Mouse (Mus musculus): ENCODE data around the gene Ptprh. TPM values are rescaled to one million over a fixed set of nuclear protein-coding genes. Genes with fewer than 3 reads are reported as not detected.

Gene Ptprh
- polyA plus RNA-seq, 1 experiment: 0.15 TPM

DNA sequence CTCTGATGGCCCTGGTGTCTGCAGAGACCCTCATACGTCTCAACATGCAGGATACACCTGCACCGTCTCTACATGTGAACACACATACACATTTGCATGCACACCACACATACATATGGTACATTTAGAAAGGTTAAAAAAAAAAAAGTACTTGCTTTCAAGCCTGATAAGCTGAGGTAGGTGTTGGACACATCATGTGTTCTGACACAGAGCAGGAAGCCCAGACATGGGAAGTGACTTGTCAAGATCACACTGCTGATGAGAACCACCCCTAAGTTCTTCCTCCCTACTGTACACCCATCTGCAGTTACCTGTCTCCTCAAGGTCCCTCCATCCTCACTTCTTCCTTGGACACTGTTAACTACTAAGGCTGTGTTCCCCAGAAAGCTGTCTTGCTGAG, 22.1 kb upstream of the Ptprh start:
- H3K27ac ChIP-seq (ENCODE audit: control insufficient read depth, insufficient read depth, low read length): no peak overlapping the region
- H3K36me3 ChIP-seq (ENCODE audit: control insufficient read depth, insufficient read depth, low read length): peaks cover 25% of the 10 kb centered on the region
- TF ChIP-seq CTCF (IDR thresholded peaks at IDR 0.05; ENCODE audit: borderline replicate concordance, control insufficient read depth, extremely low read depth, insufficient read depth, low read length, poor library complexity): no peak
- TF ChIP-seq POLR2A (IDR thresholded peaks at IDR 0.05; ENCODE audit: control insufficient read depth, extremely low read depth, insufficient read depth, low read length, poor library complexity): no peak
- WGBS: 92% methylated on average over 2 of the region's 2 CpGs
- H3K4me3 ChIP-seq (ENCODE audit: control insufficient read depth, insufficient read depth, low read length): no peak overlapping the region
- H3K4me1 ChIP-seq (replicated peaks; ENCODE audit: control insufficient read depth, insufficient read depth, low read length): no peaks in the 10 kb centered on the region
- no peak for DNase-seq
- H3K27me3 ChIP-seq (ENCODE audit: control insufficient read depth, insufficient read depth, low read length): no peaks in the 10 kb centered on the region

- no peak overlapping the region for H3K4me3 ChIP-seq (ENCODE audit: control insufficient read depth, insufficient read depth, low read length)
- H3K27ac ChIP-seq (ENCODE audit: control insufficient read depth, insufficient read depth, low read length): no peak overlapping the region
- no peaks in the 10 kb centered on the region for H3K4me1 ChIP-seq (replicated peaks; ENCODE audit: control insufficient read depth, insufficient read depth, low read length)
- no peaks in the 10 kb centered on the region for H3K27me3 ChIP-seq (ENCODE audit: control insufficient read depth, insufficient read depth, low read length)
- H3K36me3 ChIP-seq (ENCODE audit: control insufficient read depth, insufficient read depth, low read length): peaks cover 10% of the 10 kb centered on the region
- WGBS: 55% methylated on average over 1 of the region's 1 CpGs
- DNase-seq: peak; percentile 49
- TF ChIP-seq POLR2A (IDR thresholded peaks at IDR 0.05; ENCODE audit: control insufficient read depth, extremely low read depth, insufficient read depth, low read length, poor library complexity) (no peak), CTCF (IDR thresholded peaks at IDR 0.05; ENCODE audit: borderline replicate concordance, control insufficient read depth, extremely low read depth, insufficient read depth, low read length, poor library complexity) (no peak)
These were observed 20.5 kb upstream of the Ptprh start for GRCm38 (mm10) chr7:4624343-4624742.

DNA sequence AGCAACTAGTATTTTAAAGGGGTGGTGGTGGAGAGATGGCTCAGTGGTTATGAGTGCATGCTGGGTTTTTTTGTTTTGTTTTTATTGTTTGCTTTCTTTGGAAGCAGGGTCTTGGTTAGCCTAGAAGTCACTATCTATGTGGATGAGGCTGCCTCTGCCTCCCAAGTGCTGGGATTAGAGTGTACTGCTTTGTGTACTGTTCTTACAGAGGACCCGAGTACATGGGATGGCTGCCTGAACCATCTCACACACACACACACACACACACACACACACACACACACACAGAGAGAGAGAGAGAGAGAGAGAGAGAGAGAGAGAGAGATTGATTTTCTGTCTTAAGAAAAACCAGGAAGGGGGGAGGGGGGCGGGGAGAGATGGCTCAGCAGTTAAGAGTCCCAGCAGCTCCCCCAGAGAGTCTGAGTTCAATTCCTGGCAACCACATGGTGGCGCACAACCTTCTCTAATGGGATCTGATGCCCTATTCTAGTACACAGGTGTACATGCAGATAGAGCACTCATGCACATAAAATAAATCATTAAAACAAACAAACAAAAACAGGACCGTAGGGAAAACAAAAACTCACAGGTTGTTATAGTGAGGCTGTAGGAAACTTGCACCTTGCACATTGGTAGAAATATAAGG, 19.8 kb upstream of the Ptprh start:
- no peak overlapping the region for H3K27ac ChIP-seq (ENCODE audit: control insufficient read depth, insufficient read depth, low read length)
- 0 out of 2 replicates have a peak, but pooled peaks cover 4% of the 10 kb centered on the region for H3K36me3 ChIP-seq (ENCODE audit: control insufficient read depth, insufficient read depth, low read length)
- WGBS: 16% methylated on average over 4 of the region's 4 CpGs
- H3K4me3 ChIP-seq (ENCODE audit: control insufficient read depth, insufficient read depth, low read length): no peak overlapping the region
- no peak for TF ChIP-seq POLR2A (IDR thresholded peaks at IDR 0.05; ENCODE audit: control insufficient read depth, extremely low read depth, insufficient read depth, low read length, poor library complexity)
- TF ChIP-seq CTCF (IDR thresholded peaks at IDR 0.05; ENCODE audit: borderline replicate concordance, control insufficient read depth, extremely low read depth, insufficient read depth, low read length, poor library complexity): no peak
- DNase-seq: peak; percentile 81
- no peaks in the 10 kb centered on the region for H3K4me1 ChIP-seq (replicated peaks; ENCODE audit: control insufficient read depth, insufficient read depth, low read length)
- H3K27me3 ChIP-seq (ENCODE audit: control insufficient read depth, insufficient read depth, low read length): no peaks in the 10 kb centered on the region

DNA sequence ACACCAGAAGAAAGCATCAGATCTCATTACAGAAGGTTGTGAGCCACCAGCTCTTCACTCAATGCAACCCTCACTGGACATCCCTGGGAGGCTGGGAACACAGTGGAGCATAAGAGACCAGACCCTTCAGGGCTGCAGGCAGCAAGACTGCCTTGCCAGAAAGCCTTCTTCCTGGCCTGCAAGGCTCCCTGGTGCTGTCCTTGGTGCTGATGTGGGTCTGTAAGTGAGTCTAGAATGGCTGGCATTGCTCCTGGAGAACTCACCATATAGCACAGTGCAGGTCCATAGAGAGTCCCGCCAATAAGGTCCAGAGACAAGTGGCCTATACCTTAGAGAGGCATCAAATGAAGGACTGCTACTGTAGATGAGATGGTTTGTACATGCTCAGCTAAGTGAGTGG, 16.1 kb upstream of the Ptprh start:
- Histone ChIP-seq H3K4me3 (ENCODE audit: control insufficient read depth, insufficient read depth, low read length) (no peak overlapping the region), H3K27me3 (ENCODE audit: control insufficient read depth, insufficient read depth, low read length) (no peaks in the 10 kb centered on the region), H3K36me3 (ENCODE audit: control insufficient read depth, insufficient read depth, low read length) (no peaks in the 10 kb centered on the region), H3K27ac (ENCODE audit: control insufficient read depth, insufficient read depth, low read length) (no peak overlapping the region), H3K4me1 (replicated peaks; ENCODE audit: control insufficient read depth, insufficient read depth, low read length) (no peaks in the 10 kb centered on the region)
- 43% methylated on average over 1 of the region's 1 CpGs for WGBS
- DNase-seq: peak; percentile 58
- TF ChIP-seq CTCF (IDR thresholded peaks at IDR 0.05; ENCODE audit: borderline replicate concordance, control insufficient read depth, extremely low read depth, insufficient read depth, low read length, poor library complexity): no peak
- TF ChIP-seq POLR2A (IDR thresholded peaks at IDR 0.05; ENCODE audit: control insufficient read depth, extremely low read depth, insufficient read depth, low read length, poor library complexity): no peak

GRCm38 (mm10) chr7:4613740-4614403, 10.0 kb upstream of the Ptprh start:
- peak overlapping the region; percentile 67 for H3K27ac ChIP-seq (ENCODE audit: control insufficient read depth, insufficient read depth, low read length)
- no peak for DNase-seq
- TF ChIP-seq CTCF (IDR thresholded peaks at IDR 0.05; ENCODE audit: borderline replicate concordance, control insufficient read depth, extremely low read depth, insufficient read depth, low read length, poor library complexity) (no peak), POLR2A (IDR thresholded peaks at IDR 0.05; ENCODE audit: control insufficient read depth, extremely low read depth, insufficient read depth, low read length, poor library complexity) (no peak)
- peak overlapping the region; percentile 20; the same call in 1 of the 2 replicates for H3K4me3 ChIP-seq (ENCODE audit: control insufficient read depth, insufficient read depth, low read length)
- WGBS: 21% methylated on average over 14 of the region's 14 CpGs
- H3K36me3 ChIP-seq (ENCODE audit: control insufficient read depth, insufficient read depth, low read length): no peaks in the 10 kb centered on the region
- peaks cover 6% of the 10 kb centered on the region; the same call in 1 of the 2 replicates for H3K4me1 ChIP-seq (replicated peaks; ENCODE audit: control insufficient read depth, insufficient read depth, low read length)
- no peaks in the 10 kb centered on the region for H3K27me3 ChIP-seq (ENCODE audit: control insufficient read depth, insufficient read depth, low read length)

GRCm38 (mm10) chr7:4612956-4613355, 9.1 kb upstream of the Ptprh start:
- DNase-seq: no peak
- Histone ChIP-seq H3K4me1 (replicated peaks; ENCODE audit: control insufficient read depth, insufficient read depth, low read length) (peaks cover 6% of the 10 kb centered on the region; the same call in 1 of the 2 replicates), H3K4me3 (ENCODE audit: control insufficient read depth, insufficient read depth, low read length) (no peak overlapping the region), H3K27ac (ENCODE audit: control insufficient read depth, insufficient read depth, low read length) (no peak overlapping the region), H3K27me3 (ENCODE audit: control insufficient read depth, insufficient read depth, low read length) (no peaks in the 10 kb centered on the region), H3K36me3 (ENCODE audit: control insufficient read depth, insufficient read depth, low read length) (no peaks in the 10 kb centered on the region)
- TF ChIP-seq CTCF (IDR thresholded peaks at IDR 0.05; ENCODE audit: borderline replicate concordance, control insufficient read depth, extremely low read depth, insufficient read depth, low read length, poor library complexity): no peak
- TF ChIP-seq POLR2A (IDR thresholded peaks at IDR 0.05; ENCODE audit: control insufficient read depth, extremely low read depth, insufficient read depth, low read length, poor library complexity): no peak
- 95% methylated on average over 1 of the region's 1 CpGs for WGBS

All from thymus, adult 2 months (tissue).